Mouse (Mus musculus) spleen, postnatal 36 days (tissue): Measurements from ENCODE around the gene Tenm3.

Source experiments
- DNase-seq, 2 experiments: peaks; one replicate each; pipeline ENCODE4 v3.0.0; 2022; ENCODE audit warnings: low spot score in 2 of 2, mixed read lengths in 1 of 2

The Tenm3 gene

GRCm38 (mm10) chr8:48277986-48278635, 565.6 kb downstream of the Tenm3 start:
- no peak for DNase-seq

GRCm38 (mm10) chr8:48275066-48275465, 568.7 kb downstream of the Tenm3 start:
- DNase-seq = no peak

- DNase-seq = no peak
Measured at GRCm38 (mm10) chr8:48274566-48274965, 569.2 kb downstream of the Tenm3 start.

- no peak for DNase-seq
Measured at GRCm38 (mm10) chr8:48268638-48269037, 575.1 kb downstream of the Tenm3 start.

GRCm38 (mm10) chr8:48260265-48260664, 583.5 kb downstream of the Tenm3 start:
- no peak for DNase-seq

GRCm38 (mm10) chr8:48259832-48260231, 583.9 kb downstream of the Tenm3 start:
- no peak for DNase-seq

- no peak for DNase-seq
Measured at GRCm38 (mm10) chr8:48243876-48244275, 599.9 kb downstream of the Tenm3 start.

- no peak for DNase-seq
Measured at GRCm38 (mm10) chr8:48240917-48241531, 602.7 kb downstream of the Tenm3 start.

- DNase-seq = no peak
Measured at GRCm38 (mm10) chr8:48236968-48237367, 606.8 kb downstream of the Tenm3 start.

GRCm38 (mm10) chr8:48232927-48233326, 610.8 kb downstream of the Tenm3 start:
- DNase-seq = no peak

- DNase-seq = no peak
Measured at GRCm38 (mm10) chr8:48231882-48232281, 611.9 kb downstream of the Tenm3 start.

GRCm38 (mm10) chr8:48231389-48231788, 612.4 kb downstream of the Tenm3 start:
- DNase-seq = no peak

GRCm38 (mm10) chr8:48228676-48229075, 615.1 kb downstream of the Tenm3 start:
- no peak for DNase-seq

GRCm38 (mm10) chr8:48224753-48225152, 619.0 kb downstream of the Tenm3 start:
- no peak for DNase-seq

- no peak for DNase-seq
Measured at GRCm38 (mm10) chr8:48222429-48222769, 621.4 kb downstream of the Tenm3 start.

- no peak for DNase-seq
Measured at GRCm38 (mm10) chr8:48221724-48222428, 621.9 kb downstream of the Tenm3 start.

GRCm38 (mm10) chr8:48221304-48221703, 622.4 kb downstream of the Tenm3 start:
- DNase-seq = no peak

GRCm38 (mm10) chr8:48220529-48221181, 623.1 kb downstream of the Tenm3 start:
- DNase-seq = no peak

- DNase-seq = no peak
Measured at GRCm38 (mm10) chr8:48215071-48215501, 628.7 kb downstream of the Tenm3 start.

- no peak for DNase-seq
Measured at GRCm38 (mm10) chr8:48214386-48214785, 629.4 kb downstream of the Tenm3 start.

GRCm38 (mm10) chr8:48211931-48212330, 631.8 kb downstream of the Tenm3 start:
- no peak for DNase-seq

GRCm38 (mm10) chr8:48207567-48207966, 636.2 kb downstream of the Tenm3 start:
- no peak for DNase-seq

- no peak for DNase-seq
Measured at GRCm38 (mm10) chr8:48206922-48207321, 636.8 kb downstream of the Tenm3 start.
